Mouse (Mus musculus) ES-E14 (cell line): ENCODE data around the gene Naga. TPM values are rescaled to one million over a fixed set of nuclear protein-coding genes. Genes with fewer than 3 reads are reported as not detected.
"Not testable (repeated sequence)": the region's sequence is repeated elsewhere in the genome, so short reads cannot be mapped to it uniquely, and the experiment has no call there.

Experiments
- DNase-seq: peaks from one replicate; pipeline ENCODE4 v3.0.0-alpha.2; 2013; ENCODE audit warnings: low read depth, low spot score
- H3K27ac ChIP-seq: 2 replicates; pipeline ENCODE4 v1.5.1; 2012; ENCODE audit warnings: low read depth, mild to moderate bottlenecking, low read length, moderate library complexity, mixed read lengths; ENCODE audit not compliant: poor library complexity, insufficient read depth, severe bottlenecking
- H3K36me3 ChIP-seq: 2 replicates; pipeline ENCODE4 v1.6.1; 2012; ENCODE audit warnings: mild to moderate bottlenecking, low read length, moderate library complexity, mixed read lengths; ENCODE audit not compliant: control insufficient read depth, poor library complexity, insufficient read depth, severe bottlenecking
- H3K4me1 ChIP-seq, 2 experiments: fragments of 150-350 bp in 1 of 2; sonication (generic) in 1 of 2; 2 replicates each; pipeline ENCODE4 v1.6.1; 2012; ENCODE audit warnings: low read length in 2 of 2, mild to moderate bottlenecking in 1 of 2, mixed read lengths in 1 of 2; ENCODE audit not compliant: control insufficient read depth in 2 of 2, insufficient read depth in 2 of 2, poor library complexity in 1 of 2
- H3K4me3 ChIP-seq, 2 experiments: fragments of 150-350 bp in 1 of 2; sonication (generic) in 1 of 2; 2 replicates each; pipeline ENCODE4 v1.5.1; 2012; ENCODE audit warnings: low read length in 2 of 2, low read depth in 1 of 2, mild to moderate bottlenecking in 1 of 2, mixed read lengths in 1 of 2; ENCODE audit not compliant: insufficient read depth in 1 of 2, poor library complexity in 1 of 2, severe bottlenecking in 1 of 2
- H3K9ac ChIP-seq: 2 replicates; pipeline ENCODE4 v1.6.1; 2012; ENCODE audit warnings: low read depth, mild to moderate bottlenecking, low read length, mixed read lengths; ENCODE audit not compliant: poor library complexity, insufficient read depth, severe bottlenecking
- H3K9me3 ChIP-seq: fragments of 150-350 bp; sonication (generic); 2 replicates; pipeline ENCODE4 v1.6.1; 2012; ENCODE audit warnings: low read depth, mild to moderate bottlenecking, low read length; ENCODE audit not compliant: control insufficient read depth, insufficient read depth
- CHD2 ChIP-seq: IDR thresholded peaks from 2 replicates; pipeline ENCODE4 v1.6.1; 2014; ENCODE audit warnings: mild to moderate bottlenecking, low read depth, low read length, inconsistent platforms
- HCFC1 ChIP-seq: IDR thresholded peaks from 2 replicates; pipeline ENCODE4 v1.6.1; 2012; ENCODE audit warnings: low read length, inconsistent platforms, borderline replicate concordance; ENCODE audit not compliant: insufficient read depth
- MAFK ChIP-seq: IDR thresholded peaks from 2 replicates; pipeline ENCODE4 v1.6.1; 2014; ENCODE audit warnings: mild to moderate bottlenecking, low read depth, low read length, inconsistent platforms; ENCODE audit not compliant: insufficient read depth
- ZC3H11A ChIP-seq: IDR thresholded peaks from 2 replicates; pipeline ENCODE4 v1.6.1; 2012; ENCODE audit warnings: low read depth, mild to moderate bottlenecking, inconsistent platforms, low read length, borderline replicate concordance
- ZNF384 ChIP-seq: IDR thresholded peaks from 2 replicates; pipeline ENCODE4 v1.6.1; 2012; ENCODE audit warnings: low read depth, low read length, inconsistent platforms
- in situ Hi-C, 2 experiments: fragments of 600-800 bp; cut with MboI; formaldehyde crosslinking; loops; one replicate each; pipeline ENCODE4 v1.15.1; 2025; ENCODE audit warnings: low sequenced_read_pairs in 2 of 2, inconsistent platforms in 1 of 2; ENCODE audit not compliant: unreplicated experiment in 2 of 2
- total RNA-seq: library from RNA; depleted of rRNA; stranded (reverse); fragments of 300-350 nt; gene quantifications from 2 replicates; pipeline ENCODE4 v1.2.3, GENCODE M21; 2012

Naga gene
- total RNA-seq, 1 experiment, result 17.6 TPM

GRCm38 (mm10) chr15:82368851-82369250 is 30.1 kb upstream of the Naga start:
- Histone ChIP-seq H3K4me3 (no peak overlapping the region), H3K9me3 (no peaks in the 10 kb centered on the region), H3K27ac (no peak overlapping the region), H3K9ac (no peak overlapping the region), H3K36me3 (no peaks in the 10 kb centered on the region), H3K4me1 (no peaks in the 10 kb centered on the region)
- DNase-seq, result no peak
- in situ Hi-C loops, result no loop called here
- TF ChIP-seq HCFC1 (no peak), ZC3H11A (no peak), MAFK (no peak), CHD2 (no peak), ZNF384 (no peak)

GRCm38 (mm10) chr15:82368146-82368545 is 29.4 kb upstream of the Naga start:
- Histone ChIP-seq H3K4me1 (no peaks in the 10 kb centered on the region), H3K9me3 (no peaks in the 10 kb centered on the region), H3K36me3 (no peaks in the 10 kb centered on the region), H3K27ac (no peak overlapping the region), H3K4me3 (no peak overlapping the region), H3K9ac (no peak overlapping the region)
- in situ Hi-C loops, result no loop called here
- DNase-seq, result no peak
- no peak for TF ChIP-seq MAFK
- no peak for TF ChIP-seq HCFC1
- TF ChIP-seq CHD2, result no peak
- TF ChIP-seq ZNF384, result no peak
- TF ChIP-seq ZC3H11A, result no peak

GRCm38 (mm10) chr15:82364561-82364960 is 25.8 kb upstream of the Naga start:
- H3K4me1 ChIP-seq, H3K36me3 ChIP-seq, H3K27ac ChIP-seq, H3K9ac ChIP-seq, H3K9me3 ChIP-seq, H3K4me3 ChIP-seq, DNase-seq, in situ Hi-C loops: not testable (repeated sequence)

- H3K36me3 ChIP-seq, H3K4me1 ChIP-seq, in situ Hi-C loops, H3K27ac ChIP-seq, H3K4me3 ChIP-seq, H3K9ac ChIP-seq, H3K9me3 ChIP-seq, DNase-seq: not testable (repeated sequence)
Observed at GRCm38 (mm10) chr15:82363801-82364200, 25.1 kb upstream of the Naga start.

GRCm38 (mm10) chr15:82362234-82362633 is 23.5 kb upstream of the Naga start:
- in situ Hi-C loops, result no loop called here

More at GRCm38 (mm10) chr15:82362234-82362633, 23.5 kb upstream of the Naga start:
- TF ChIP-seq ZNF384, result no peak
- no peak for TF ChIP-seq CHD2
- TF ChIP-seq ZC3H11A, result no peak
- no peak for TF ChIP-seq MAFK
- TF ChIP-seq HCFC1, result no peak
- Histone ChIP-seq H3K9me3 (no peaks in the 10 kb centered on the region), H3K9ac (no peak overlapping the region), H3K27ac (no peak overlapping the region), H3K4me1 (peaks cover 2 to 7% of the 10 kb centered on the region in 2 experiments; a peak in 1 of 4 replicates), H3K36me3 (no peaks in the 10 kb centered on the region), H3K4me3 (no peak overlapping the region)
- DNase-seq, result no peak
